13 mouse cellular contexts compared by ENCODE assay signal in genomic region chr2:180847497-180847896, GRCm38 (mm10).
"Had no signal": no experiment of that assay in that cellular context is flagged by ENCODE, and none has a peak within 500 bp of the region (broad histone marks: within the 10 kb centered on the region; RNA-seq: fewer than 3 reads in every experiment).

No protein-coding gene starts in this region.

- ATAC-seq: lung, postnatal 0 days had no signal

- H3K27me3 ChIP-seq: liver, embryonic 15.5 days had no signal

- H3K36me3 ChIP-seq: limb, embryonic 10.5 days; liver, embryonic 15.5 days had no signal

- H3K4me2 ChIP-seq: liver, embryonic 11.5 days; liver, embryonic 15.5 days; midbrain, embryonic 11.5 days had no signal

- H3K4me1 ChIP-seq: limb, embryonic 10.5 days; liver, embryonic 15.5 days; megakaryocyte, embryonic 14.5 days had no signal

- H3K4me3 ChIP-seq: left cerebral cortex, adult 2 months; limb, embryonic 10.5 days; liver, embryonic 15.5 days; megakaryocyte, embryonic 14.5 days had no signal

- H3K9ac ChIP-seq: liver, embryonic 15.5 days had no signal

- H3K27ac ChIP-seq: left cerebral cortex, adult 2 months; limb, embryonic 10.5 days; liver, embryonic 15.5 days had no signal

- DNase-seq: kidney, adult 8-10 months; kidney, postnatal 25 days; lung, adult 2 months; lung, postnatal 4 days; right cerebral cortex, postnatal 25 days; thymus, postnatal 4 days had no signal

- H3K9me3 ChIP-seq: limb, embryonic 10.5 days; liver, embryonic 15.5 days had no signal
